Mouse (Mus musculus) kidney, embryonic 14.5 days (tissue): ENCODE measurements around the gene Itpr2. TPM values are rescaled to one million over a fixed set of nuclear protein-coding genes. Genes with fewer than 3 reads are reported as not detected.

Source experiments
- ATAC-seq: fragments of 200-750 bp; cut with Nextera tagmentation; 2 replicates; pipeline ENCODE4 v1.8.0; 2017; ENCODE audit warnings: moderate number of reproducible peaks, mild to moderate bottlenecking, moderate TSS enrichment, moderate library complexity; ENCODE audit not compliant: low FRiP score, low TSS enrichment
- H3K27ac ChIP-seq: fragments of 300-500 bp; sonication (generic); 2 replicates; pipeline ENCODE4 v1.5.1; 2014; ENCODE audit warnings: low read depth, mild to moderate bottlenecking, low read length, moderate library complexity, mixed read lengths
- H3K27me3 ChIP-seq: fragments of 300-500 bp; sonication (generic); 2 replicates; pipeline ENCODE4 v1.6.1; 2014; ENCODE audit warnings: mild to moderate bottlenecking, low read length; ENCODE audit not compliant: control insufficient read depth, insufficient read depth
- H3K36me3 ChIP-seq: fragments of 300-500 bp; sonication (generic); 2 replicates; pipeline ENCODE4 v1.6.1; 2014; ENCODE audit warnings: low read length, mixed read lengths; ENCODE audit not compliant: control insufficient read depth, insufficient read depth
- H3K4me1 ChIP-seq: fragments of 300-500 bp; sonication (generic); 2 replicates; pipeline ENCODE4 v1.6.1; 2014; ENCODE audit warnings: low read length, mixed read lengths; ENCODE audit not compliant: control insufficient read depth, insufficient read depth
- H3K4me2 ChIP-seq: fragments of 300-500 bp; sonication (generic); replicated peaks from 2 replicates; pipeline ENCODE4 v1.6.1; 2014; ENCODE audit warnings: low read depth, mild to moderate bottlenecking, low read length
- H3K4me3 ChIP-seq: fragments of 300-500 bp; sonication (generic); 2 replicates; pipeline ENCODE4 v1.5.1; 2014; ENCODE audit warnings: mild to moderate bottlenecking, low read length
- H3K9ac ChIP-seq: fragments of 300-500 bp; sonication (generic); 2 replicates; pipeline ENCODE4 v1.6.1; 2014; ENCODE audit warnings: low read depth, mild to moderate bottlenecking, low read length, moderate library complexity
- H3K9me3 ChIP-seq: fragments of 300-500 bp; sonication (generic); 2 replicates; pipeline ENCODE4 v1.6.1; 2016; ENCODE audit warnings: low read length; ENCODE audit not compliant: control insufficient read depth
- WGBS: fragments of 180-500 bp; shearing (Covaris S2); extraction: QIAGEN DNeasy Blood & Tissue Kit; methylation state at CpG from one replicate; pipeline ENCODE4 v1.1.7; 2014; 5-methylcytosine and 5-hydroxymethylcytosine counted together
- polyA plus RNA-seq: library from polyadenylated mRNA; unstranded; fragments of >200 nt; fragmentation: Nextera tagmentation; extraction: Ambion mirVana; gene quantifications from 2 replicates; pipeline ENCODE4 v1.2.1, GENCODE M21; 2014

Gene Itpr2
- polyA plus RNA-seq, 1 experiment from 2014 or later, result 12.7 TPM

DNA sequence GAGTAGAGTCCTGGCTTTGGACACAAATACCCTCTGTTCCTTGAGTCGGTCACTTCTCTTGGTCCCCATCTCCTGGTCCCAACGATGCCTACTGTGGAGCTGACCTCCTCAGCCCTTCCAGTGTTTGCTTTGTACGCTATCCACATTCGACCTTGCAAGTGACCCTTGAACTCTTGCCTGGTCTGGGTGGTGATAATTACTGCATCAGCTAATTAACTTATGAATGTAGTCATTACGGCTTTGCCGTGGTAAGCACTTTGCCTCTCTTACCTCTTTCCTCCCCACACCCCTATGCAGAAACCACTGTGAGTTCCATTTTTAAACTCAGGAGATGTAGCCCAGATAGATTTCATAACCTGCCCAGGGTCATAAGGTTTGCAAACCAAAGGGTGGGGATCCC lies 1.8 kb downstream of the Itpr2 start:
- WGBS, result 79% methylated on average over 6 of the region's 6 CpGs
- H3K27me3 ChIP-seq, result no peaks in the 10 kb centered on the region
- no peak overlapping the region for H3K27ac ChIP-seq
- no peak for ATAC-seq
- H3K9me3 ChIP-seq, result no peaks in the 10 kb centered on the region
- H3K36me3 ChIP-seq, result no peaks in the 10 kb centered on the region
- no peak overlapping the region for H3K4me2 ChIP-seq
- no peak overlapping the region for H3K4me3 ChIP-seq
- H3K9ac ChIP-seq, result no peak overlapping the region
- H3K4me1 ChIP-seq, result 0 out of 2 replicates have a peak, but pooled peaks cover 5% of the 10 kb centered on the region

DNA sequence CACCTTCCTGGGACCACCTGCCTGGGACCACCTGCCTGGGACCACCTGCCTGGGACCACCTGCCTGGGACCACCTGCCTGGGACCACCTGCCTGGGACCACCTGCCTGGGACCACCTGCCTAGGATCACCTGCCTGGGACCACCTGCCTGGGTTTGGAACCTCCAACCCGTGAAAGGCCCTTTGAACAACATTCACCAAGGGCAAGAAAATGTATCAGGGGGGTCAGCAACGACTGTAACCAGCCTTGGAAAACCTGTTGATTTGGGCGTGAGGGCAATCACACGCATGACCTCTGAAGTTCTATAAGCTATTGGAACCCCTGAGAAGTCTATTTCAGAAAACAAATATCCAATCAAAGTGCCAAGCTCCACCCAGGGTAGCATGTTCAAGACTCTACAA lies 2.5 kb downstream of the Itpr2 start:
- no peaks in the 10 kb centered on the region for H3K27me3 ChIP-seq
- H3K4me3 ChIP-seq, result no peak overlapping the region
- WGBS, result 80% methylated on average over 4 of the region's 4 CpGs
- ATAC-seq, result no peak
- H3K4me1 ChIP-seq, result 0 out of 2 replicates have a peak, but pooled peaks cover 5% of the 10 kb centered on the region
- no peak overlapping the region for H3K27ac ChIP-seq
- no peak overlapping the region for H3K4me2 ChIP-seq
- H3K9me3 ChIP-seq, result no peaks in the 10 kb centered on the region
- H3K9ac ChIP-seq, result no peak overlapping the region
- no peaks in the 10 kb centered on the region for H3K36me3 ChIP-seq

DNA sequence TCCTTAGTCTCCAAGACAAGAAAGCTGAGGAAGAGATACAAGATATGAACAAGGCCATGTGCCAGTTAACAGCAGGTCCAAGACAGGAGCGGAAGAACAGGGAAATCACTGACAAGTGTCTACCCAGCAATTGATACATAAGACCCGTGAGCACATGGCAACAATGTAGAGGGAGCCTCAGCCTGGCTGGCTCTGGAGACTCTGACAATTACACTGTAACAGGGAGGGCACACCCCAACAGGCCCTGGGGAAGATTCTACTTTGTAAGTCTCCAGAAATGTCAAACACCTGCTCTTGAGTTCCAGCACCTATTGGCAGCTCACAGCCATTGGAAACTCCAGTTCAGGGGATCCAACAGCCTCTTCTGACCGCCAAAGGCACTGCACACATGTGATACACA lies 3.6 kb downstream of the Itpr2 start:
- Histone ChIP-seq H3K36me3 (no peaks in the 10 kb centered on the region), H3K9ac (no peak overlapping the region), H3K27ac (no peak overlapping the region), H3K4me1 (0 out of 2 replicates have a peak, but pooled peaks cover 5% of the 10 kb centered on the region), H3K4me2 (no peak overlapping the region), H3K27me3 (no peaks in the 10 kb centered on the region), H3K4me3 (no peak overlapping the region), H3K9me3 (no peaks in the 10 kb centered on the region)
- 88% methylated on average over 3 of the region's 3 CpGs for WGBS
- ATAC-seq, result no peak

DNA sequence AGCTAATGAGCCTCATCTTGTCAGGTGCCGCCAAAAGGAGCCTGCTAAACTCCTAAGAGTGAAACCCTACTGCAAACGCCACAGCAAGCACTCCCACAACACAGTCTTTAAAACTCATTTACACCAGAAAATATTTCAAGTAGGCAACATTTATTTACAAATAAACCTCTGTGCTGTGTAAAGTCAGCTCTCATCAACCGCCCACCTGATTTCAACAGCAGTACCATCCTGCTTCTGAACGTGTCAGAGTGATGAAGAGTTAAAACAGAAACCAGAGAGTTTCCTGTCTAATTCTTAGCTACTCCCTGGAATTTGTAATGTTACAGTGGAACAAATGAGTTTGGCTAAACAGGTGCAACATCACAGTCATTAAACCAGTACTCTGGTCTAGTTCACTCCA lies 4.2 kb downstream of the Itpr2 start:
- H3K4me2 ChIP-seq, result no peak overlapping the region
- H3K36me3 ChIP-seq, result no peaks in the 10 kb centered on the region
- no peak overlapping the region for H3K9ac ChIP-seq
- no peaks in the 10 kb centered on the region for H3K9me3 ChIP-seq
- H3K4me3 ChIP-seq, result no peak overlapping the region
- WGBS, result 57% methylated on average over 4 of the region's 4 CpGs
- H3K27me3 ChIP-seq, result no peaks in the 10 kb centered on the region
- H3K4me1 ChIP-seq, result 0 out of 2 replicates have a peak, but pooled peaks cover 3% of the 10 kb centered on the region
- no peak for ATAC-seq
- no peak overlapping the region for H3K27ac ChIP-seq

DNA sequence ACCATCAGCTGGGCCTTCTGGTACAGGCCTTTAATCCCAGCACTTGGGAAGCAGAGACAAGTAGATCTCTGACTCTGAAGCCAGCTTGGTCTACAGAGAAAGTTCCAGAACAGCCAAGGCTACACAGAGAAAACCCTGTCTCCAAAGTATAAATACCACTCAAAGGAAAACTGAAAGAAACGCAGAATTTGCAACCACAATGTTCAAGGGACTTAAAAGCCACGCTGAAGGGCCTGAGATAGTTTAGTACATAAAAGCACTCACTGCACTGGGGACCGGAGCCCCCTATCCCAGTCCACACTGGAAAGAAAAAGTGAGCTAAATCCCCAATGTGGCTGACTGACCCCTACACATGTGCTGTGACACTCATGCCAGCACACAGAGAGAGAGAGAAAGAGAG lies 4.6 kb downstream of the Itpr2 start:
- Histone ChIP-seq H3K4me2 (no peak overlapping the region), H3K9ac (no peak overlapping the region), H3K27me3 (no peaks in the 10 kb centered on the region), H3K36me3 (no peaks in the 10 kb centered on the region), H3K27ac (no peak overlapping the region), H3K4me3 (no peak overlapping the region), H3K9me3 (no peaks in the 10 kb centered on the region), H3K4me1 (0 out of 2 replicates have a peak, but pooled peaks cover 3% of the 10 kb centered on the region)
- 88% methylated on average over 3 of the region's 3 CpGs for WGBS
- no peak for ATAC-seq

DNA sequence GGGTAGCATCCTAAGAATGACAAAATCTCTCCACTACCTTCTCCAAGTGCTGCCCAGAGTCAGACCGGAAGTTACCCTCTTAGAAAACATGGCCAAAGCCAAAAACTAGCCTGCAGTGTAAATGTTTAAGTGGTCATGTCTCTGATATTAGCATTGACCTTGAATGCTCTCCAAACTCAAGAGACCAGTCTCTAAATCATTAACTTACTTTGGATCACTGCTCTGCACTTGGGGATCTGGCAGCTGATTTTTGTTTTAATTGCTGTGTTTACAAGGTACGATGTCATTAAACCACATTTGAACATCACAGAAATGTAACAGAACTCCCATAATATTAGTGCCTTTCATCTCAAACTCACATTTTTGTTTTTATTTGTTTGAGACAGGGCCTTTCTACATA lies 10.3 kb downstream of the Itpr2 start:
- Histone ChIP-seq H3K9ac (no peak overlapping the region), H3K4me3 (no peak overlapping the region), H3K27me3 (no peaks in the 10 kb centered on the region), H3K36me3 (no peaks in the 10 kb centered on the region), H3K9me3 (no peaks in the 10 kb centered on the region), H3K27ac (no peak overlapping the region), H3K4me2 (no peak overlapping the region), H3K4me1 (no peaks in the 10 kb centered on the region)
- WGBS, result 69% methylated on average over 2 of the region's 2 CpGs
- ATAC-seq, result no peak

DNA sequence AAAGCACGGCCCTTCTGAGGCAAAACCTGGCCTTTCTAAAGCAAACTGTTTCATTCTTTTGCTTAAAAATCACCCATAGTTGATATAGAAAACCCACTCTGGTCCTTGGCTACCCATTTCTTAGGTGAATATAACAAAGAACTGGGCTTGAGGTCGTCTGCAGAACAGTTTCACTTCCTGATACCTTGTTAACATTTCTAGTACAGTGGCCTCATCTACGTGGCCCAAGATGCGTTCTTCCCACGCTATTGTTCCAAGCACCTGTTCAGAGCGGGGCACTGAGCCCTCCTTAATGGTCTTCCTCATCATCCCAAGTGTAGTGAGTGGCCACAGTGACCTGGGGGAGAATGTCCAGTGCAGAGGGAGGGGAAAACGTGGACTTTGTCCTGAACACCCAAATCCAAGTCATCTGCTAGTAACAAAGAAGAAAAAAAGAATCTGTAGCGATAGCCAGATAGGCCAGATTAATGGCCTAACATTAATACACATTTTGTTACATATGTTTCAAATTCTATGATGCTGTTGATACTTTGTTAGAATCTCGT lies 11.5 kb downstream of the Itpr2 start:
- ATAC-seq, result no peak
- no peaks in the 10 kb centered on the region for H3K9me3 ChIP-seq
- H3K4me2 ChIP-seq, result no peak overlapping the region
- H3K4me3 ChIP-seq, result no peak overlapping the region
- no peak overlapping the region for H3K27ac ChIP-seq
- H3K4me1 ChIP-seq, result no peaks in the 10 kb centered on the region
- 88% methylated on average over 9 of the region's 9 CpGs for WGBS
- no peaks in the 10 kb centered on the region for H3K36me3 ChIP-seq
- no peak overlapping the region for H3K9ac ChIP-seq
- H3K27me3 ChIP-seq, result no peaks in the 10 kb centered on the region

DNA sequence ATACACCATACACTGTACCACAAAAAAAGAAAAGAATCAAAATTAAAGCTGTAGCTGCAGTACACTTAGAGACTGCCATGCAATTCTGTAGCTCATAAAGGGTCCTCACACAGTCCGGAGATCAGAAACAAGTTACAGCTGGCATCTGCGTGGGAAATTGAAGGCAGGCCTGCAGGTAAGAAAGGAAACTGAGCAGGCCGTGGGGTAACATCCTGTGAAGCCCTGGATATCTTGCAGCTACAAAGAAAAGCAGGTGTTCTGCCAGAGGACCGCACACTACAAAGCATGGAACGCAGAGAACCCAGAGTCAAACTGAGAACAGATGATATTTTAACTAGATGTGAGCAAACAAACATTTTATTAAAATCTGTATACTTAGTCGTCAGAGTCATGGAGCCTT lies 12.2 kb downstream of the Itpr2 start:
- Histone ChIP-seq H3K27ac (no peak overlapping the region), H3K27me3 (no peaks in the 10 kb centered on the region), H3K9ac (no peak overlapping the region), H3K36me3 (no peaks in the 10 kb centered on the region), H3K4me2 (no peak overlapping the region), H3K4me1 (no peaks in the 10 kb centered on the region), H3K9me3 (no peaks in the 10 kb centered on the region), H3K4me3 (no peak overlapping the region)
- no peak for ATAC-seq
- WGBS, result 83% methylated on average over 6 of the region's 6 CpGs

DNA sequence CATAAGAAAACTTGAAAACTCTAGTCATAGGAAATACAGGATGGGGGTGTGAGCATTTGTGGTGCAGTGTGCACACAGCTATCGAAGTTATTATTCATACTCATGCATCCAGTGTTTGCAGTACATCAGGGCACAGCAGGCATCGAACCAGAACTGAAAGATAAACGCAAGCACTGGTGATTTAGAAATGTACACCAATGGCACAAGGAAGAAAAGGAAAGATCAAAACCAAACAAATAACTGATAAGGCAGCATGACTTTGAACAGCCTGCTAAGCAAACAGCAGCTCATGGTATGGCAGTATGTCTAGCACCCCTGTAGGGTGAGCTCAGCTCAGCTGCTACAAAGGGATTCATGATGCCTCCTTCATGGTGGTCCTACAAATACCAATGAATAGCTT lies 13.3 kb downstream of the Itpr2 start:
- no peaks in the 10 kb centered on the region for H3K27me3 ChIP-seq
- H3K36me3 ChIP-seq, result no peaks in the 10 kb centered on the region
- no peak overlapping the region for H3K4me3 ChIP-seq
- ATAC-seq, result no peak
- H3K9me3 ChIP-seq, result no peaks in the 10 kb centered on the region
- H3K27ac ChIP-seq, result no peak overlapping the region
- no peak overlapping the region for H3K9ac ChIP-seq
- no peak overlapping the region for H3K4me2 ChIP-seq
- 78% methylated on average over 3 of the region's 3 CpGs for WGBS
- H3K4me1 ChIP-seq, result no peaks in the 10 kb centered on the region
